Mouse (Mus musculus) forebrain, embryonic 16.5 days (tissue): ENCODE results near the gene Fam186b. TPM values are rescaled to one million over a fixed set of nuclear protein-coding genes. Genes with fewer than 3 reads are reported as not detected.
A peak's percentile ranks its signal among the peaks of the same experiment; 100 is the strongest.

Experiments used
- ATAC-seq: fragments of 200-750 bp; cut with Nextera tagmentation; 2 replicates; pipeline ENCODE4 v1.8.0; 2017; ENCODE audit warnings: mild to moderate bottlenecking, moderate library complexity
- H3K27ac ChIP-seq: fragments of 300-500 bp; sonication (generic); 2 replicates; pipeline ENCODE4 v1.5.1; 2014; ENCODE audit warnings: low read length, control low read depth
- H3K27me3 ChIP-seq: fragments of 300-500 bp; sonication (generic); replicated peaks from 2 replicates; pipeline ENCODE4 v1.6.1; 2014; ENCODE audit warnings: low read length; ENCODE audit not compliant: control insufficient read depth, insufficient read depth
- H3K36me3 ChIP-seq: fragments of 300-500 bp; sonication (generic); 2 replicates; pipeline ENCODE4 v1.6.1; 2014; ENCODE audit not compliant: control insufficient read depth, insufficient read depth
- H3K4me1 ChIP-seq: fragments of 300-500 bp; sonication (generic); replicated peaks from 2 replicates; pipeline ENCODE4 v1.6.1; 2014; ENCODE audit warnings: low read length; ENCODE audit not compliant: control insufficient read depth, insufficient read depth
- H3K4me2 ChIP-seq: fragments of 300-500 bp; sonication (generic); 2 replicates; pipeline ENCODE4 v1.6.1; 2014; ENCODE audit warnings: mild to moderate bottlenecking, low read length, control low read depth
- H3K4me3 ChIP-seq: fragments of 300-500 bp; sonication (generic); replicated peaks from 2 replicates; pipeline ENCODE4 v1.5.1; 2014; ENCODE audit warnings: mild to moderate bottlenecking, low read length, control low read depth
- H3K9ac ChIP-seq: fragments of 300-500 bp; sonication (generic); replicated peaks from 2 replicates; pipeline ENCODE4 v1.6.1; 2014; ENCODE audit warnings: low read depth, low read length, control low read depth
- H3K9me3 ChIP-seq: fragments of 300-500 bp; sonication (generic); 2 replicates; pipeline ENCODE4 v1.6.1; 2016; ENCODE audit warnings: low read length; ENCODE audit not compliant: control insufficient read depth
- WGBS: fragments of 180-500 bp; shearing (Covaris S2); extraction: QIAGEN DNeasy Blood & Tissue Kit; methylation state at CpG from one replicate; pipeline ENCODE4 v1.1.7; 2014; 5-methylcytosine and 5-hydroxymethylcytosine counted together
- polyA plus RNA-seq: library from polyadenylated mRNA; unstranded; fragments of >200 nt; fragmentation: Nextera tagmentation; extraction: Ambion mirVana; gene quantifications from 2 replicates; pipeline ENCODE4 v1.2.1, GENCODE M21; 2015

Fam186b gene
- polyA plus RNA-seq, 1 experiment from 2014 or later: 0.42 TPM

GRCm38 (mm10) chr15:99225081-99225810 lies 70.4 kb downstream of the Fam186b start:
- Histone ChIP-seq H3K27ac (no peak overlapping the region), H3K36me3 (no peaks in the 10 kb centered on the region), H3K4me3 (peak overlapping the region; percentile 50), H3K4me1 (peaks cover 30% of the 10 kb centered on the region), H3K9ac (0 out of 2 replicates have a peak overlapping the region, but pooled peaks have one; percentile 10), H3K4me2 (peak overlapping the region; percentile 57), H3K9me3 (no peaks in the 10 kb centered on the region), H3K27me3 (peaks cover 61% of the 10 kb centered on the region)
- WGBS: under 1% methylated on average over 22 of the region's 22 CpGs
- peak; percentile 78 for ATAC-seq

- WGBS: under 1% methylated on average over 53 of the region's 66 CpGs
- H3K9ac ChIP-seq: peak within 1 kb of the TSS; percentile 49
- no peak within 1 kb of the TSS for H3K27ac ChIP-seq
- no peaks in the 10 kb centered on the region for H3K9me3 ChIP-seq
- H3K4me1 ChIP-seq: peaks cover 30% of the 10 kb centered on the region
- H3K36me3 ChIP-seq: no peaks in the 10 kb centered on the region
- peak; percentile 76 for ATAC-seq
- peak within 1 kb of the TSS; percentile 50 for H3K4me3 ChIP-seq
- peaks cover 68% of the 10 kb centered on the region for H3K27me3 ChIP-seq
- H3K4me2 ChIP-seq: peak within 1 kb of the TSS; percentile 57
Observed at GRCm38 (mm10) chr15:99224208-99224911, 71.3 kb downstream of the Fam186b start, which contains the start of gene Kcnh3. TSS of gene Kcnh3 (plus strand) at chr15:99224861.

- peaks cover 63% of the 10 kb centered on the region for H3K27me3 ChIP-seq
- peak; percentile 16; the same call in 1 of the 2 replicates for ATAC-seq
- WGBS: under 1% methylated on average over 44 of the region's 46 CpGs
- H3K36me3 ChIP-seq: no peaks in the 10 kb centered on the region
- peak overlapping the region; percentile 27 for H3K9ac ChIP-seq
- no peaks in the 10 kb centered on the region for H3K9me3 ChIP-seq
- peak overlapping the region; percentile 50 for H3K4me3 ChIP-seq
- peaks cover 30% of the 10 kb centered on the region for H3K4me1 ChIP-seq
- H3K27ac ChIP-seq: no peak overlapping the region
- H3K4me2 ChIP-seq: peak overlapping the region; percentile 57
Observed at GRCm38 (mm10) chr15:99223585-99224207, 72.0 kb downstream of the Fam186b start.

- Histone ChIP-seq H3K27me3 (peaks cover 57% of the 10 kb centered on the region), H3K27ac (no peak overlapping the region), H3K4me1 (peaks cover 30% of the 10 kb centered on the region), H3K4me2 (peak overlapping the region; percentile 57), H3K4me3 (peak overlapping the region; percentile 50), H3K9ac (no peak overlapping the region; the same call in 1 of the 2 replicates), H3K9me3 (no peaks in the 10 kb centered on the region), H3K36me3 (no peaks in the 10 kb centered on the region)
- no peak for ATAC-seq
- WGBS: 3% methylated on average over 18 of the region's 18 CpGs
Observed at GRCm38 (mm10) chr15:99222794-99223584, 72.7 kb downstream of the Fam186b start.

GRCm38 (mm10) chr15:99221315-99221952 lies 74.3 kb downstream of the Fam186b start:
- Histone ChIP-seq H3K9ac (no peak overlapping the region), H3K4me2 (no peak overlapping the region), H3K27me3 (peaks cover 42% of the 10 kb centered on the region), H3K4me3 (no peak overlapping the region), H3K27ac (no peak overlapping the region), H3K36me3 (no peaks in the 10 kb centered on the region), H3K9me3 (no peaks in the 10 kb centered on the region), H3K4me1 (peaks cover 30% of the 10 kb centered on the region)
- WGBS: 7% methylated on average over 8 of the region's 8 CpGs
- ATAC-seq: no peak

Other genes starting within 250 kb of the Fam186b start
- 1.3 and 2.2 TPM in 2 replicates for gene Prph, start 240.7 kb downstream of the Fam186b start, polyA plus RNA-seq
- 15.9 and 17.3 TPM in 2 replicates for gene Troap, start 221.3 kb downstream of the Fam186b start, polyA plus RNA-seq
- 0.71 TPM in 1 of 2 replicates, not detected in the other for gene C1ql4, start 208.1 kb downstream of the Fam186b start, polyA plus RNA-seq
- gene Dnajc22, start 202.7 kb downstream of the Fam186b start, polyA plus RNA-seq: 0.27 and 0.51 TPM in 2 replicates
- gene Spats2, start 170.0 kb downstream of the Fam186b start, polyA plus RNA-seq: 39.5 and 44.6 TPM in 2 replicates
- gene Kcnh3, start 71.0 kb downstream of the Fam186b start, polyA plus RNA-seq: 4.5 and 5.6 TPM in 2 replicates
- gene Mcrs1, start 43.9 kb downstream of the Fam186b start, polyA plus RNA-seq: 207 and 220 TPM in 2 replicates
- gene Prpf40b, start 801 bp downstream of the Fam186b start, polyA plus RNA-seq: 111 and 129 TPM in 2 replicates
- gene Fmnl3, start 74.6 kb upstream of the Fam186b start, polyA plus RNA-seq: 8.7 and 10.3 TPM in 2 replicates
- gene Tmbim6, start 97.0 kb upstream of the Fam186b start, polyA plus RNA-seq: 273 and 295 TPM in 2 replicates
- 12.5 and 12.7 TPM in 2 replicates for gene Nckap5l, start 161.9 kb upstream of the Fam186b start, polyA plus RNA-seq
- 23.5 and 24.4 TPM in 2 replicates for gene Bcdin3d, start 178.8 kb upstream of the Fam186b start, polyA plus RNA-seq
- gene Faim2, start 232.3 kb upstream of the Fam186b start, polyA plus RNA-seq: 20.8 and 29.8 TPM in 2 replicates